Mouse (Mus musculus) heart, adult 2 months (tissue): ENCODE results near the gene Pear1. TPM values are rescaled to one million over a fixed set of nuclear protein-coding genes. Genes with fewer than 3 reads are reported as not detected.

Experiments used
- DNase-seq, 2 experiments: peaks; one replicate each; pipeline ENCODE4 v3.0.0; 2021
- H3K27ac ChIP-seq: fragments of 200-600 bp; 2 replicates; pipeline ENCODE4 v1.8.1; 2022
- H3K27me3 ChIP-seq: fragments of 200-500 bp; 2 replicates; pipeline ENCODE4 v1.6.1; 2012; ENCODE audit warnings: mild to moderate bottlenecking, low read length, inconsistent platforms, mixed read lengths; ENCODE audit not compliant: control insufficient read depth, insufficient read depth
- H3K36me3 ChIP-seq: fragments of 200-500 bp; 2 replicates; pipeline ENCODE4 v1.6.1; 2012; ENCODE audit warnings: low read length, inconsistent platforms; ENCODE audit not compliant: control insufficient read depth, insufficient read depth
- H3K4me1 ChIP-seq: fragments of 200-500 bp; 2 replicates; pipeline ENCODE4 v1.6.1; 2011; ENCODE audit warnings: low read length; ENCODE audit not compliant: control insufficient read depth, insufficient read depth
- H3K4me3 ChIP-seq: fragments of 200-600 bp; 2 replicates; pipeline ENCODE4 v1.8.1; 2022
- H3K79me2 ChIP-seq: fragments of 200-500 bp; replicated peaks from 2 replicates; pipeline ENCODE4 v1.6.1; 2012; ENCODE audit warnings: mild to moderate bottlenecking, inconsistent platforms, low read length, moderate library complexity, mixed read lengths; ENCODE audit not compliant: control insufficient read depth, insufficient read depth
- H3K9ac ChIP-seq: fragments of 200-500 bp; 2 replicates; pipeline ENCODE4 v1.6.1; 2012; ENCODE audit warnings: low read depth, mild to moderate bottlenecking, control low read depth, inconsistent platforms, low read length, mixed read lengths
- CTCF ChIP-seq: fragments of 200-600 bp; IDR thresholded peaks from 2 replicates; pipeline ENCODE4 v1.8.1; 2022; ENCODE audit warnings: antibody characterized with exemption, mild to moderate bottlenecking, moderate library complexity
- EP300 ChIP-seq: fragments of 200-500 bp; IDR thresholded peaks from 2 replicates; pipeline ENCODE4 v1.6.1; 2011; ENCODE audit warnings: low read depth, low read length, control low read depth; ENCODE audit not compliant: insufficient read depth
- POLR2A ChIP-seq: fragments of 200-500 bp; IDR thresholded peaks from 2 replicates; pipeline ENCODE4 v1.6.1; 2011; ENCODE audit warnings: mild to moderate bottlenecking, low read depth, low read length, control low read depth; ENCODE audit not compliant: insufficient read depth
- WGBS: fragments of 180-500 bp; shearing (Covaris S2); methylation state at CpG from one replicate; pipeline ENCODE4 v1.1.7; 2018; 5-methylcytosine and 5-hydroxymethylcytosine counted together
- intact Hi-C: fragments of 180-260 bp; cut with DNase I; formaldehyde crosslinking; loops from one replicate; pipeline ENCODE4 v1.15.1; 2025
- polyA plus RNA-seq: library from polyadenylated mRNA; depleted of rRNA; stranded (reverse); fragments of >200 nt; gene quantifications from 2 replicates; pipeline ENCODE4 v1.2.3, GENCODE M21; 2012
- total RNA-seq, 2 experiments: library from RNA; stranded (reverse); gene quantifications; 2 replicates each; pipeline ENCODE4 v1.2.3; 2021

Pear1 gene
- total and polyA plus RNA-seq, 3 experiments, result 17.1 to 42.5 (median 18.7) TPM

- H3K27me3 ChIP-seq, result no peaks in the 10 kb centered on the region
- H3K36me3 ChIP-seq, result no peaks in the 10 kb centered on the region
- H3K4me3 ChIP-seq, result no peak overlapping the region
- 78% methylated on average over 14 of the region's 14 CpGs for WGBS
- intact Hi-C loops, result no loop called here
- H3K27ac ChIP-seq, result no peak overlapping the region
- no peaks in the 10 kb centered on the region for H3K4me1 ChIP-seq
- no peak overlapping the region for H3K9ac ChIP-seq
- no peaks in the 10 kb centered on the region for H3K79me2 ChIP-seq
- TF ChIP-seq EP300 (no peak), CTCF (no peak), POLR2A (no peak)
- DNase-seq, result no peak
These were observed 25.0 kb upstream of the Pear1 start for GRCm38 (mm10) chr3:87849117-87849516.

- Histone ChIP-seq H3K4me3 (no peak overlapping the region), H3K9ac (no peak overlapping the region), H3K27ac (no peak overlapping the region), H3K27me3 (no peaks in the 10 kb centered on the region), H3K4me1 (no peaks in the 10 kb centered on the region), H3K36me3 (no peaks in the 10 kb centered on the region), H3K79me2 (no peaks in the 10 kb centered on the region)
- WGBS, result 44% methylated on average over 5 of the region's 5 CpGs
- no peak for DNase-seq
- intact Hi-C loops, result no loop called here
- TF ChIP-seq POLR2A (no peak), EP300 (no peak), CTCF (no peak)
These were observed 23.6 kb upstream of the Pear1 start for GRCm38 (mm10) chr3:87847680-87848079.

GRCm38 (mm10) chr3:87846650-87847110, 22.6 kb upstream of the Pear1 start, which contains the start of gene Sh2d2a:
Gene Sh2d2a (plus strand): TSS chr3:87846755.
- no peaks in the 10 kb centered on the region for H3K36me3 ChIP-seq
- no peaks in the 10 kb centered on the region for H3K27me3 ChIP-seq
- H3K4me1 ChIP-seq, result no peaks in the 10 kb centered on the region
- no peak within 1 kb of the TSS for H3K9ac ChIP-seq
- intact Hi-C loops, result no loop called here
- no peaks in the 10 kb centered on the region for H3K79me2 ChIP-seq
- DNase-seq, result no peak
- no peak within 1 kb of the TSS for H3K4me3 ChIP-seq
- TF ChIP-seq POLR2A (no peak), EP300 (no peak), CTCF (no peak)
- 58% methylated on average over 7 of the region's 7 CpGs for WGBS
- no peak within 1 kb of the TSS for H3K27ac ChIP-seq

- Histone ChIP-seq H3K36me3 (no peaks in the 10 kb centered on the region), H3K9ac (no peak overlapping the region), H3K4me3 (no peak overlapping the region), H3K4me1 (no peaks in the 10 kb centered on the region), H3K27ac (no peak overlapping the region), H3K27me3 (0 out of 2 replicates have a peak, but pooled peaks cover 1% of the 10 kb centered on the region), H3K79me2 (no peaks in the 10 kb centered on the region)
- WGBS, result 75% methylated on average over 4 of the region's 4 CpGs
- intact Hi-C loops, result no loop called here
- TF ChIP-seq POLR2A, result no peak
- no peak for TF ChIP-seq EP300
- TF ChIP-seq CTCF, result no peak
- no peak for DNase-seq
These were observed 22.1 kb upstream of the Pear1 start for GRCm38 (mm10) chr3:87846186-87846585.

GRCm38 (mm10) chr3:87844981-87845380, 20.9 kb upstream of the Pear1 start:
- intact Hi-C loops, result no loop called here
- DNase-seq, result no peak
- no peaks in the 10 kb centered on the region for H3K4me1 ChIP-seq
- H3K4me3 ChIP-seq, result no peak overlapping the region
- 69% methylated on average over 4 of the region's 4 CpGs for WGBS
- H3K9ac ChIP-seq, result no peak overlapping the region
- no peak overlapping the region for H3K27ac ChIP-seq
- 0 out of 2 replicates have a peak, but pooled peaks cover 1% of the 10 kb centered on the region for H3K27me3 ChIP-seq
- no peaks in the 10 kb centered on the region for H3K79me2 ChIP-seq
- TF ChIP-seq CTCF, result no peak
- no peak for TF ChIP-seq POLR2A
- TF ChIP-seq EP300, result no peak
- no peaks in the 10 kb centered on the region for H3K36me3 ChIP-seq

GRCm38 (mm10) chr3:87840858-87841257, 16.8 kb upstream of the Pear1 start:
- Histone ChIP-seq H3K36me3 (no peaks in the 10 kb centered on the region), H3K4me1 (no peaks in the 10 kb centered on the region), H3K27me3 (0 out of 2 replicates have a peak, but pooled peaks cover 1% of the 10 kb centered on the region), H3K9ac (no peak overlapping the region), H3K79me2 (no peaks in the 10 kb centered on the region), H3K4me3 (no peak overlapping the region), H3K27ac (no peak overlapping the region)
- intact Hi-C loops, result no loop called here
- DNase-seq, result no peak
- no peak for TF ChIP-seq CTCF
- TF ChIP-seq EP300, result no peak
- TF ChIP-seq POLR2A, result no peak
